Mouse (Mus musculus) G1E (cell line): Measurements from ENCODE around the gene Cln3.

ENCODE experiments used
- CTCF ChIP-seq: IDR thresholded peaks from 2 replicates; pipeline ENCODE4 v1.5.1; 2012; ENCODE audit warnings: low read depth, low read length, inconsistent platforms, mixed read lengths
- GATA1 ChIP-seq: IDR thresholded peaks from 2 replicates; pipeline ENCODE4 v1.6.1; 2012; ENCODE audit warnings: borderline replicate concordance, low read length, inconsistent platforms, mixed read lengths
- POLR2AphosphoS5 ChIP-seq: IDR thresholded peaks from 2 replicates; pipeline ENCODE4 v1.6.1; 2012; ENCODE audit warnings: low read depth, low read length, inconsistent platforms; ENCODE audit not compliant: insufficient replicate concordance
- TAL1 ChIP-seq: conservative IDR thresholded peaks from 2 replicates; pipeline ENCODE4 v1.6.1; 2012; ENCODE audit warnings: low read depth, low read length, inconsistent platforms, mixed read lengths

- TF ChIP-seq CTCF (no peak), GATA1 (no peak), TAL1 (no peak), POLR2AphosphoS5 (no peak)
Measured at GRCm38 (mm10) chr7:126566094-126566765, 19.4 kb downstream of the Cln3 start, which contains the start of gene Eif3c.
